Mouse (Mus musculus) T-helper 1 cell (primary cell): ENCODE data around the gene Fsip1.

Experiments
- in situ Hi-C: fragments of 300-600 bp; cut with MboI, MseI; formaldehyde crosslinking; loops from one replicate; pipeline ENCODE4 v1.15.1; 2025; ENCODE audit warnings: high pct_unique_total_duplicates

Fsip1 gene

DNA sequence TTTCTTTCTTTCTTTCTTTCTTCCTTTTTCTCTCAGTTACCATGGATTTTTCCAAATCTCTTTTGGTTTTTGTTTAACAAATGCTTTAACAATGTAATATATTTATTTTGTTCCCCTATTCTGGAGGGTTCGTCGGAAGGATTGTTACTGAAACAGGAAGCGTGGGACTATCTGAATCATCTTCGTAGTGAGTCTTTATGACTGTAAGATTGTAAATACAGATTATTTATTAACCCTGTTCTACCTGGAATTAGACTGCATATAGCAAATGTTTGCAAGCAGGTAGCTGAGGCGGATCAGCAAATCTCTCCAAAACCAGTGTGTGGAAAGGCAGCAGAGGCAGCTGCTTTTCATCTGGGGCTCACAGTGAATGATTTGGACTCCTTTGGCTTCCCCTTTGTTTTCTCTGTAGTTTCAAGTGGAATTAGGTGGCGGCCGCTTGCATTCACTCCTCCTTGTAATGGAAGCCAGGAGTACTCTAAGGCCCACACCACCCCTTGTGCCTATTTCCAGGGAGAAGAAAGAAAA lies 130.8 kb downstream of the Fsip1 start:
- in situ Hi-C loops = no loop called here

DNA sequence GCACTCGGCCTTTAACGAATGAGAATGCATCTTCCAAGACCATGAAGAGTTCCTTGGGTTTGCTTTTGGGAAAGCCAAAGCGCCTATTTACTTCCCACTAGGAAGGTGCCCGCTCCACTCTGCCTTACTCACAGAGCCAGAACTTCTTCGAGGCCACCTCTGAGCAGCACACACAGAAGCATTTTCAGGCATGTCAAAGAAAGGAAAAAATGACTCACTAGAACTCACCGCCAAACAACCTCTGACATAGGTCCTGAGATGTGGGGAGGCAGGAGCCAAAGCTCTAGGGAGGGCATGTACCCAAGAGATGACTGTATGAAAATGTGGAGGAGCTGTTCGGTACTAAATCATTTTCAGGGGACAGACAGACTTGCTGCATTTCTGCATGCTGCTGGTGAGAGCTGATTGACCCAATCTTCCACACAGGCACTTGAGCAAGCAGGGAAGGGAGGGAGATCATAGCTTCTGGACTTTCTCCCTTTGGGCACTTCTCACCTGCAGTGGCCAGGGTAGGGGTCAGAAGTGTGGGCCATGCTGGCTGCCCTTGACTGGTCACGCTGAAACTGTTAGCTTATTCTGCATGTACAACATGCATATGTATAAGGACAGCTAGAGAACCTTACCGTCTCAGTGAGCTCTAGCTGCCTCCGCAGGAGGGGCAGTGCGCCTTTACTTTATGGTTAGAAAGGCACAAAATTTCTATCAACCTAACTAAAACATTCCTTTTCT lies 131.4 kb downstream of the Fsip1 start:
- in situ Hi-C loops = no loop called here

DNA sequence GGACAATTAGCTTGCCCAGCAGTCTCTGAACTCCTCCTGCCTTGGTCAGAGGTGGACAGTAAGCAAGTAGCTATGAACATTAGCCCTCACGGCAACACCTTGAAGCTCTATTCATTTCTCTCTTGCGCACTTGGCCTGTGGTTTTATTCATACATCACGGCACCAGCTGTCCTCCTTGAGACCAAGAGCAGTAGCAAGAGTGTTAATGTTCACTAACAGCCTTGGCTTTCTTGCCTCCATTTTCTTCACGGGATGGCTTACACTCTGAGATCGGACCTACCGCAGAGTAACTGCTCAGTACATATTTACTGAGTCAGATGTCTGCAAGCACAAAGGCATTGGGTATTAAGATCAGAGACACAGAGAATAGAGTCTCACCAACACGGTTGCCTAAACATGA lies 132.3 kb downstream of the Fsip1 start:
- in situ Hi-C loops = no loop called here

DNA sequence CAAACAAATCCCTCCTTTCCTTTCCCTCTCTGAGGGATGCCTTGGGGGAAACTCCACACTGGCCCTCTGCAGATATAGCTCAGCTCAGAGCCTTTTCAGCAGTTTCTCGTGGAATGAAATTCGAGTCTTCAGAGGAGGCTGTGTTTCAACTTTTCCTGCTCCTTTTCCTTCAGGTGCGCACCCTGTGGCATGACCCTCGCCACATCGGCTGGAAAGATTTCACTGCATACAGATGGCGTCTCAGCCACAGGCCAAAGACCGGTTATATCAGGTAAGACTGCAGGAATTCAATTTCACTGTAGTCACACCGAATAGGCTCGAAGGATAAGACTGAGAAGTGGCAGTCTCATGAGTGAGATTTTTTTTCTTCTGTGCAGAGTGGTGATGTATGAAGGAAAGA lies 133.0 kb downstream of the Fsip1 start:
- in situ Hi-C loops = no loop called here

DNA sequence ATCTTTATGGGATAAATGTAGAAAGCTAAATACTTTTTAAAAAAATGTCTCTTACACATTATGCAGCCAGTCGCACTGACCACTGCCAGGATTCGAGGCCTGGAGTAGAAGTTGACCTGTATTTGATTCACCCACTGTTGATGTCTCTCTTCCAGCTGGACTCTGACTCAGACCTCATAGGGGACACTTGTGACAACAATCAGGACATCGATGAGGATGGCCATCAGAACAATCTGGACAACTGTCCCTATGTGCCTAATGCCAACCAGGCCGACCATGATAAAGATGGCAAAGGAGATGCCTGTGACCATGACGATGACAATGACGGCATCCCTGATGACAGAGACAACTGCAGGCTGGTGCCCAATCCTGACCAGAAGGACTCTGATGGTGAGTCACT lies 134.5 kb downstream of the Fsip1 start:
- in situ Hi-C loops = no loop called here

DNA sequence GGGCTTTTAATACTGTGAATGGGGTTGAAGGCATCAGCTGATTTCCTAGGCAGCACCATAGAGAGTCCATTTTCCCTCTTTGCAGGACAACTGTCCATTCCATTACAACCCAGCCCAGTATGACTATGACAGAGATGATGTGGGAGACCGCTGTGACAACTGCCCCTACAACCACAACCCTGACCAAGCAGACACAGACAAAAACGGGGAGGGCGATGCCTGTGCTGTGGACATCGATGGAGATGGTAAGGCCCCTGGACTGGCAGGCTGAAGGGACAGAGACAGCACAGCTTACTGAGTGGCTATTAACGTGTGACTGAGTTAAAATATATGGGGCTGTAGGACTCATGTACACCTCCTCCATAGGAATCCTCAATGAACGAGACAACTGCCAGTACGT lies 136.0 kb downstream of the Fsip1 start:
- in situ Hi-C loops = no loop called here

DNA sequence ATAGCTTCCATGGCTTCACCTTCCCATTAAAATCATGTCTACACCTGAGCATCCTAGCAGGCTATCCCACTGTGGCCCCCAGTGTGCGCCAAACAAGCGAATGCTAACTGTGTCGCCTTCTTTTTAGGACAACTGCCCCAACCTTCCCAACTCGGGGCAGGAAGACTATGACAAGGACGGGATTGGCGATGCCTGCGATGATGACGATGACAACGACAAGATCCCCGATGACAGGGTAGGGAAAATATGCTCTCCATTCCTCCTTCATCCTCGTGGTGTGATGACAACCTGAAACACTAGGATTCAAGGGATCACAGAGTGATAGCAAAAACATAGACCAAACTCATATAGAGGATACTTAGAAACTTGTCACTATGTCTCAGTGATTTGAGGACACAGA lies 136.7 kb downstream of the Fsip1 start:
- in situ Hi-C loops = no loop called here

DNA sequence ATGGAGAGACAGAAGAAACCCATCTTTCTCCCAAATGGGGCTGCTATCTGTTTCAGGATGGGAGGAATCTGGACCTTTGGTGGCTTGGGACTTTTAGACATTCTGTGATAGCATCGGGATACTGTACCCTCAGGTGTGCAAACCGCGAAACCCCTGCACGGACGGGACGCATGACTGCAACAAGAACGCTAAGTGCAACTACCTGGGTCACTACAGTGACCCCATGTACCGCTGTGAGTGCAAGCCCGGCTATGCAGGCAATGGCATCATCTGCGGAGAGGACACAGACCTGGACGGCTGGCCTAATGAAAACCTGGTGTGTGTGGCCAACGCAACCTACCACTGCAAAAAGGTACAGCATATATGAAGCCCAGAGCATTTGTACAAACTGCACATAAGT lies 137.1 kb downstream of the Fsip1 start:
- in situ Hi-C loops = no loop called here

DNA sequence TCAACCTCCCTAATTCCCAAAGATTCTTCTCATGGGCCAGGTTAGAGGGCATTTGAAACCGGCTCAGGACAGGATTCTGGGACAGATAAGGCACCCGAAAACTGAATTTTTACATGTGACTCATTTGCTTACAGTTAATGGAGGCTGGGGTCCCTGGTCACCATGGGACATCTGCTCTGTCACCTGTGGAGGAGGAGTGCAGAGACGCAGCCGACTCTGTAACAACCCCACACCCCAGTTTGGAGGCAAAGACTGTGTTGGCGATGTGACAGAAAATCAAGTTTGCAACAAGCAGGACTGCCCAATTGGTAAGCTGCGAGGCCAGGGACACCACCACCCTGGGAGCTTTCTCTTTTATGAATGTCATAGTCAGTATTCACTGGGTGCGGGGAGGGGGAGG lies 138.3 kb downstream of the Fsip1 start:
- in situ Hi-C loops = no loop called here

DNA sequence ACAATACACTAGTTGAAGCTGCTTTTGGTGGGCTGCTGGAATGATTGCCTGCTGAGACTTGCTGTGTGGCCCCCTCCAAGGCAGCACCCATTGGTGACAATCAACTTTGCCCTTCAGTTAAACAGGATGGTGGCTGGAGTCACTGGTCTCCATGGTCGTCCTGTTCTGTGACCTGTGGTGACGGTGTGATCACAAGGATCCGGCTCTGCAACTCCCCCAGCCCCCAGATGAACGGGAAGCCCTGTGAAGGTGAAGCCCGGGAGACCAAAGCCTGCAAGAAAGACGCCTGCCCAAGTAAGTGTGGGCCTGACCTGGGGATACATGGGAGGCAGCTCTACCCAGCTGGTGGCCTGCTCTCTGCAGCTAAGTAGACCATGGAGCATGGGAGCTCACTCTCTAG lies 138.7 kb downstream of the Fsip1 start:
- in situ Hi-C loops = no loop called here

DNA sequence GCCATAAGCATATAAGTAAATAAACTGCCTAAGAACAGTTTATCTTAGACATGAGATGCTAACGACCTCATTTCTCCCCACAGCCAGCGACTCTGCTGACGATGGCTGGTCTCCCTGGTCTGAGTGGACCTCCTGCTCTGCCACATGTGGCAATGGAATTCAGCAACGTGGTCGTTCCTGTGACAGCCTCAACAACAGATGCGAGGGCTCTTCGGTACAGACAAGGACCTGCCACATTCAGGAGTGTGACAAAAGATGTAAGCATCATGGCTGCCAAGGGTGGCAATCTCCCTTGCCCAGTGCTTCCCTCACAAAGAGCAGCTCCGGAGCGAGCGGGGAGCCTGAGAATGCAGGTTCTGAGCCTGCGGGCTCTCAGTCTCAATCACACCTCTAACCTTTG lies 139.4 kb downstream of the Fsip1 start:
- in situ Hi-C loops = no loop called here

DNA sequence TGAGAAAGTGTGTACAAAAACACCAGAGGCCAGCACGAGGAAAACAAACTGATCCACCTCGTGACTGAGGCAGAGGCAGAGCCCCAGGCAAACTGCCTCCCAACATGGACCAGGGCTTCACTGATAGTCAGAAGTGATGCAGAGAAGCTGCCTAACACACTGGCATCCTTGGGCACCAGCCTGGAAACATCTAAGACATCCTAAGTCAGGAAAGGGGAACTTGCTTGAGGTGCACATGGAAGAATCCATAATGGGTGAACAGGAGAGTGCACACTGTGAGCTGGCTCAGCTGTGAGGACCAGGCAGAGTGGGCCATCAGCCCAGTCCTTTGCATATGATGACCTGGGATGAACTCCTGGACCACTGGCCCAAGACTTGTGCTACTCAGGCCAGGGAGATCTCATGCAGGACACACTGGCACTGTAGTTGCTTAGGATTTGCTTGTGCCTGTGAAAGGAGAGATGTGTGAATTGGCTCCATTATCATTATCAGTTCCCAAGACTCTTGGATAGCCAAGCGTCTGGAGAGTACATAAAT lies 139.9 kb downstream of the Fsip1 start:
- in situ Hi-C loops = no loop called here

DNA sequence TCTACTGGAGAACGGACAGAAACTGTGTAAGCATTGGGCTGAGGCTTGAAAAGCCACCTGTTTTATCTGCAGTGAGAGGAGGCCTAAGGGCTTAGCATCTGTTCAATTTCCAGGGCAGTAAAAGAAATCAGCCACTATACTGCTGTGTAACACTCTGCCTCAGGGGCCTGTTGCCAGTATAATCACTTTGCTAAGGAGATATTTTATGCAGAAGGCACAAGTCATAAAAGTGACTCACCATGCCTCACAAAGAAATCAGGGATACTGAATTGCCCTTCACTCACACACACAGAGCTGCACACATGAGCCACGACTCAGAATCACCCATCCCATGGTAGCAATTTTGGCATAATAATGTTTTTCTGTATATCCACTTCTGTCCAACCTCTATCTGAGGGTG lies 140.6 kb downstream of the Fsip1 start:
- in situ Hi-C loops = no loop called here

DNA sequence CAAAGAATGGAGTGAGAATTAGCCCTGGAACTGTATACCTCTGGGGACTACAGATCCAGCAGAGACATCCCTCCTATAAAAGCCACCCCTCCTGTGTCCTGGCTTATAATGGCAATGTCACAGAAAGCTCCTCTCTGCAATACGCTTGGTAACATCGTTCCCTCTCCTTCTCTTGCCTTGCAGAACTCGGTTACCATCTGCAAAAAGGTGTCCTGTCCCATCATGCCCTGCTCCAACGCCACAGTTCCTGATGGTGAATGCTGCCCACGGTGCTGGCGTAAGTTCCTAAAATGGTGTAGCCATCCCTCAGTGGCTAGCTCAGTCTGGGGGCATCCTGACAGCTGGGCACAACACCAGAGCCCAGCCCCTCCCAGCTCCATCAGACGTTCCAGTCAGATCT lies 141.1 kb downstream of the Fsip1 start:
- in situ Hi-C loops = no loop called here

DNA sequence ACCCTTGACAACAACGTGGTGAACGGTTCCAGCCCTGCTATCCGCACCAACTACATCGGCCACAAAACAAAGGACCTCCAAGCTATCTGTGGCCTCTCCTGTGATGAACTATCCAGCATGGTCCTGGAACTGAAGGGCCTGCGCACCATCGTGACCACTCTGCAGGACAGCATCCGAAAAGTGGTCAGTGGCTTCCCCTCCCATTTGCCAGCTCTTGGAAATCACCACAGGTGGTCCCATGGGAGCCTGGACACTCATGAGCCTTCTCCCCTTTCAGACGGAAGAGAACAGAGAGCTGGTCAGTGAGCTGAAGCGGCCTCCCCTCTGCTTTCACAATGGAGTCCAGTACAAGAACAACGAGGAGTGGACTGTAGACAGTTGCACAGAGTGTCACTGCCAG lies 142.1 kb downstream of the Fsip1 start:
- in situ Hi-C loops = loop anchor here (5.0 kb wide), 1 partner anchor 572 kb away; no protein-coding TSS in a partner anchor

DNA sequence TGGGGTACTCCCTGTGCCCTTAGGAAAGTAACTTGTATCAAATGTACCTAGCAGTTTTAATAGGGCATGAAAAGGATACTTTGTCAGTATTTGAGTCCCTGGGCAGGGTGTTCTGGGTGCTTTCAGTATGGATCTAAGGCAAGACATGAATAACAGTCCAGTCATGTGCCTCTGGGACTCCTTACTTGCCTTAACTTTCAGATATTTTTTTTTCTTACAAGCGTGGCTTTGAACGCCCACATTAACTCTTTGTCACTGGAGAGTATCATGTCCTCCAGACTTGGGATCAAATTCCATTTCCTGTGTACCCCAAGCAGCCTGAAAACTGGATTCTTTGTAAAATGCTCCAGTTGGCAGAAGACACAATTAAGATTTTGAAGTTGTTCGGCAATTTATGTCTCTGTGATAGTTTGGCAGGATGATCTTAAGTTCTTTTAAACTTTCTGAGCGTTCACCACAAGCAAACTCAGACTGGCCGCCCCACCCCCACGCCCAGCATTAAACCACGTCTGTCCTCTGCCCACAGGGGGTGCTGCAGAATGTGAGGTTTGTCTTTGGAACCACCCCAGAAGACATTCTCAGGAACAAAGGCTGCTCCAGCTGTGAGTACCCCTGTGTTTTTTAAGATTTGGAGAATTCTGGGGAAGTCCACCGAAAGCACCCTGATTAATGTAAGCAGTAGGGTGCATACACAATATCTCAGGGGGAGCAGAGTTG lies 142.8 kb downstream of the Fsip1 start:
- in situ Hi-C loops = loop anchor here (5.0 kb wide), 1 partner anchor 572 kb away; no protein-coding TSS in a partner anchor

DNA sequence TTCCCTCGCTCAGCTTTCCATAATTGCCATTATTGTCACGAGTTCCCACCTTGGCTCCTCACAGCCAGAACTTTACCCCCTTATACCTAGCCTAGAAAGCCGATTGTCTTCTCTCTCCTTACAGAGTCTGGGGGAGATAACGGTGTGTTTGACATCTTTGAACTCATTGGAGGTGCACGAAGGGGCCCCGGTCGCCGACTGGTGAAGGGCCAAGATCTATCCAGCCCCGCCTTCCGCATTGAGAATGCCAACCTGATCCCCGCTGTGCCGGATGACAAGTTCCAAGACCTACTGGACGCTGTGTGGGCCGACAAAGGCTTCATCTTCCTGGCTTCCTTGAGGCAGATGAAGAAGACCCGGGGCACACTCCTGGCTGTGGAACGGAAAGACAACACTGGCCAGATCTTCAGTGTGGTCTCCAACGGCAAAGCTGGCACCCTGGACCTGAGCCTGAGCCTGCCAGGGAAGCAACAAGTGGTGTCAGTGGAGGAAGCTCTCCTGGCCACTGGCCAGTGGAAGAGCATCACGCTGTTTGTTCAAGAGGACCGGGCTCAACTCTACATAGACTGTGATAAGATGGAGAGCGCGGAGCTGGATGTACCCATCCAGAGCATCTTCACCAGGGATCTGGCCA lies 143.8 kb downstream of the Fsip1 start:
- in situ Hi-C loops = loop anchor here (5.0 kb wide), 1 partner anchor 571 kb away; no protein-coding TSS in a partner anchor

DNA sequence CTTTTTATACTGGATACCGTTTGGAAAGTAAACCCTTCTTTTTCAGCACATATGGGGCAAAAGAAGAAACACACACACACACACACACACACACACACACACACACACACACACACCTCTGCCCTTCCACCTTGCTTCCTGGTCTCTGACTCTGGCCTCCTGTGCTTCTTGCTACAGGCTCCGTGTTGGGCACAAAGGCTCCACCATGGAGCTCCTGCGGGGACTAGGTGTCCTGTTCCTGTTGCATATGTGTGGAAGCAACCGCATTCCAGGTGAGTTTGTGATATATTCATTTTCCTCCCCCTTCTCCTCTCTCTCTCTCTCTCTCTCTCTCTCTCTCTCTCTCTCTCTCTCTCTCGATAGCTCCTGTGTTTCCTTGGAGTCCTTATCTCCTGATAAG lies 144.3 kb downstream of the Fsip1 start:
- in situ Hi-C loops = loop anchor here (5.0 kb wide), 1 partner anchor 570 kb away; no protein-coding TSS in a partner anchor

DNA sequence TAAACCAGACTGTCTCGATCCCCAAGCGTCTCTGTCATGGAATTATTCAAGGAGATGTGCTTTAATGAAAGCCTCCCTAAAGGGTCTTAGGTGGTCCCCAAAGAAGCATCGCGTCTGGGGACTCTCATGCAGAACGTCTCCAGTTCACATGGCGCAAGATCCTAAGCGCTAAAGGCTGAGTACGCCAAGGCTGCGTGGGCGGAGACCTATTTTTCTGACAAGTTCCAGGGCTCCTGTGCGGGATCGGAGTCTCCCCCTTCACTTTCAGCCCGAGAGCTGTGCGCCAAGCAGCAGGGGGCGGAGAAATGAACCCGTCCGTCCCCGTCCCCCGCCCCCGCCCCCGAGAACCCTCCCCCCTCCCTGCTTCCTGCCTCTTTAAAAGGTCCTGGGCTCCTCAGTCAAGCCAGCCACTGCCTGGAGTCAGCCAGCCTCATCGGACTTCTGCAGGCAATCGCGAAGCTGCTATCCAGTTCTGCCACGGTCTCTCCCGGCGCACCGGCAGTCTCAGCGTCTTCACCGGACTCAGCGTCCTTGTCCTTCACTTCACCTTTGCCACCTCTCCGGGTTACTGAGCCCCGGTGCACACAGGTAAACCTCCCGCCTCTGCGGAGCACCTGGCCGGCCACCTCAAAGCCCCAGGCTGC lies 145.2 kb downstream of the Fsip1 start, which contains the start of gene Thbs1:
Gene Thbs1, plus strand, starts transcription at position 389 of the 644 bp plus-strand sequence.
- in situ Hi-C loops = loop anchor here (5.0 kb wide), 1 partner anchor 569 kb away; no protein-coding TSS in a partner anchor

DNA sequence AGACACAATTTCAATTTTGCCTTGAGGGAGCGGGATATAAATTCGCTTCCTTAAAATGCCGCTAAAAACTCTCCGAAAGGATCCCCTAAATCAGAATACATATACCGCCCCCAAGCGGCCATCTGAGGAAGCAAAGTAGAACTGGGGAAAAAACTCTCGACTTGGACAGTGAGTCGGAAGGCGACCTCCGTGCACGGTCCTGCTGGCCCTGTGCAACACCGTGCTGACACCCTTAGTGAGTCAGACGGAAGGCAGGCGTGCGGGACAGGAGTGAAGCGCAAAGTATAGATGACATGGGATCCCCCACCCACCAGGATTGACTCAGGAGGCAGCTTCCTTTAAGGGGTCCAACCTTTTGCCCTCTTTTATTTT lies 145.7 kb downstream of the Fsip1 start:
- in situ Hi-C loops = loop anchor here (5.0 kb wide), 1 partner anchor 569 kb away; no protein-coding TSS in a partner anchor

DNA sequence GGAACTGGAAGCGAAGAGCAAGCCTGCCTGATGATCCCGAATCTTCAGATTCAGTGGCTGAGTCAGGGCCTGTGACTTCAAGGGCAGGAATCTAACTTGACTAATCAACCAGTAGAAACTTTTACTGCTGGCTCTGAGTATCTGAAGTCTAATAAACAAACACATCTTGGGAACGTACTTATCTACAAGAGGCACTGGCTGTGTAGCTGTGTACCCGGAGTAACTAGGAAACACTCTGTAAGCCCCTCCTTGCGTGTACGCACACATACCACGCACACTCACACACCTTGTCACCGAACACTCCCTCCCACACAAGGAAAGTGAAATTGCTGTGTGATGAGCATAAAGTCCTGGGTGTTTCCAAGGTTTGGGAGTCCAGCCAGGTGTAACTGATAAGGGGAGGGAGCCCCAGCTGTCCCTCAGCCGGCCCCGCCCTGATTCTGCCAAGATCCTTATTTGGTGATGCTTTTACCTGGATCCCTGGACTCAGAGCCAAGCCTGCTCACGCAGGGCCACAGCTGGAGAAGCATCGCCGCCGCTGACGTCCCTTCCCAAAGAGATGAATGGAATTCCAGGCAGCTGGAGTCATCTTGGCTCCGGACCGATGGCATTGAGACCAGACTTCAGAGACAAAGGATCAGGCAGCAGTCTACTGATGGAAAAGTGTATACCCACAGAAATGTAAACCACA lies 146.4 kb downstream of the Fsip1 start:
- in situ Hi-C loops = loop anchor here (5.0 kb wide), 1 partner anchor 568 kb away; no protein-coding TSS in a partner anchor
